Mouse (Mus musculus): ENCODE results near the gene Mthfsd. TPM values are rescaled to one million over a fixed set of nuclear protein-coding genes. Genes with fewer than 3 reads are reported as not detected.
A peak's percentile ranks its signal among the peaks of the same experiment; 100 is the strongest.

The Mthfsd gene
- polyA plus RNA-seq, 1 experiment from 2014 or later: 33.0 TPM

- 9% methylated on average over 19 of the region's 19 CpGs for WGBS
- peak; percentile 57; the same call in 1 of the 2 replicates for ATAC-seq (ENCODE audit: low FRiP score, low TSS enrichment)
These were observed 64.3 kb downstream of the Mthfsd start for GRCm38 (mm10) chr8:121043719-121044440.

More at GRCm38 (mm10) chr8:121043719-121044440, 64.3 kb downstream of the Mthfsd start:
- peaks cover 5% of the 10 kb centered on the region for H3K4me1 ChIP-seq (replicated peaks; ENCODE audit: control insufficient read depth, insufficient read depth)
- H3K36me3 ChIP-seq (ENCODE audit: control insufficient read depth, insufficient read depth, low read length): no peaks in the 10 kb centered on the region
- no peak for TF ChIP-seq CTCF (IDR thresholded peaks at IDR 0.05; ENCODE audit: low read depth)
- no peak for TF ChIP-seq EP300 (optimal IDR thresholded peaks at IDR 0.05)
- no peak overlapping the region for H3K9ac ChIP-seq (ENCODE audit: low read length)
- H3K4me3 ChIP-seq (ENCODE audit: low read depth, low read length): no peak overlapping the region; the same call in 1 of the 2 replicates
- H3K4me2 ChIP-seq (replicated peaks; ENCODE audit: low read depth): peak overlapping the region; percentile 36; the same call in 1 of the 2 replicates
- peak; percentile 26 for DNase-seq (ENCODE audit: low spot score)
- H3K27ac ChIP-seq (replicated peaks): no peak overlapping the region
- peaks cover 4% of the 10 kb centered on the region; the same call in 1 of the 2 replicates for H3K9me3 ChIP-seq (ENCODE audit: control insufficient read depth, low read length)
- no peaks in the 10 kb centered on the region for H3K27me3 ChIP-seq (ENCODE audit: control insufficient read depth, insufficient read depth, low read length)

Small RNA genes within 50 kb of the gene (microRNA-seq; reads per million reads assigned to microRNA genes)
- gene Gm27530: not detected

Other genes starting within 250 kb of the Mthfsd start
- gene Foxf1, start 24.0 kb downstream of the Mthfsd start, polyA plus RNA-seq (2015; fragmentation: Nextera tagmentation; extraction: Ambion mirVana): 59.3 and 64.0 TPM in 2 replicates
- gene Foxc2, start 7.8 kb upstream of the Mthfsd start, polyA plus RNA-seq (2015; fragmentation: Nextera tagmentation; extraction: Ambion mirVana): 0.40 and 0.41 TPM in 2 replicates
- 2.8 and 2.9 TPM in 2 replicates for gene Foxl1, start 19.5 kb upstream of the Mthfsd start, polyA plus RNA-seq (2015; fragmentation: Nextera tagmentation; extraction: Ambion mirVana)